Mouse (Mus musculus): ENCODE results near the gene Itgam. TPM values are rescaled to one million over a fixed set of nuclear protein-coding genes. Genes with fewer than 3 reads are reported as not detected.

Gene Itgam
- polyA plus RNA-seq, 1 experiment from 2014 or later = 0.74 TPM

DNA sequence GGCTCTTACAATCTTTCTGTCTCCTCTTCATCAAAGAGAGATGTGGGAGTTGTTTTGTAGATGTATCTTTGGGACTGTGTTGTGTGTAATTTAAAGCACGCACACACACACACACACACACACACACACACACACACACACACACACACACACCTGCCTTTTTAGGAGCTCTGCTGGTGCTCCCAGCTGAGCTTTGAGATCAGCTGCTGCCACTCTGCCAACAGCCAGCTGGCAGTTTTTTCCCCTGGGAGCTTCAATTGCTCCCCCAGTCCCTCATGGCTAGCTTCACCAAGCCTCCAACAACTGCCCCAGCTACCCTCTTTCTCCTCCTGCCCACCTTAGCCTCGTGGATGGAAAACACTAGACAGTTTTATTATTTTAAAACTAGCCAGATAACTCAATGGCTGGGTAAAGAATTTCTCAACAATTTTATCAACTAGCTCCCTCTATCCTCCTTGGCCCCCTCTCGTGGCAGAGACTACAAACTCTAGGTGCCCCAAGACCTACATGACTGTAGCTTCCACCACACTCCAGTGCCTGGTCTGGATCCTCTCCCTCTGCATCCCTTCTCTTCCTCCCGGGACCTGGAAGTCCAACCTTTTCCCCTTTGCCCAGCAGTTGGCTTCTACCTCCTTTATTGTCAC is 18.2 kb upstream of the Itgam start:
- no peak for TF ChIP-seq CTCF (IDR thresholded peaks at IDR 0.05; ENCODE audit: low read depth)
- no peaks in the 10 kb centered on the region for H3K36me3 ChIP-seq (ENCODE audit: insufficient read depth)

DNA sequence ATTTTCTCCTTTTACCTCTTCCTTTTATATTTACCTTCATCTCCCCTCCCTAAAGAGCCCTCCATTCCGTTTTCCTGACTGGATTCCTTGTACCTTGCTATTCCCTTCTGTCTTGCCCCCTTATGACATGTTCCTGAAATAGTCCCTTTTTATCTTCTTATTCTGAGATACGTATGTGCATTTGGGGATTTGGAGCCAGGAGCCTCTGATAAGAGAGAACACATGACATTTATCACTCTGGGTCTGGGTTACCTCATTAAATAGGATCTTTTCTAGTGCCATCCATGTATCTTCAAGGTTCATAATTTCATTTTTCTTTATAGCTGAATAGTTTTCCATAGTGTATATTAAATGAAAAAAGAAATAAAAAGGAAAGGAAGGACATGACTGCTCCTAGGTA is 16.8 kb upstream of the Itgam start:
- Histone ChIP-seq H3K27ac (ENCODE audit: low read depth) (no peak overlapping the region), H3K27me3 (ENCODE audit: insufficient read depth, low read length) (no peaks in the 10 kb centered on the region), H3K4me2 (no peak overlapping the region), H3K9ac (no peak overlapping the region), H3K9me3 (ENCODE audit: low read depth, low read length) (no peaks in the 10 kb centered on the region), H3K4me3 (ENCODE audit: low read depth, low read length) (no peak overlapping the region), H3K36me3 (ENCODE audit: insufficient read depth) (no peaks in the 10 kb centered on the region), H3K4me1 (ENCODE audit: insufficient read depth) (no peaks in the 10 kb centered on the region)
- WGBS = 49% methylated on average over 2 of the region's 2 CpGs
- ATAC-seq (ENCODE audit: insufficient read depth) = no peak
- no peak for DNase-seq
- no peak for TF ChIP-seq CTCF (IDR thresholded peaks at IDR 0.05; ENCODE audit: low read depth)

More for the DNA sequence above, 18.2 kb upstream of the Itgam start:
- Histone ChIP-seq H3K9ac (no peak overlapping the region), H3K4me1 (ENCODE audit: insufficient read depth) (no peaks in the 10 kb centered on the region), H3K9me3 (ENCODE audit: low read depth, low read length) (no peaks in the 10 kb centered on the region), H3K4me3 (ENCODE audit: low read depth, low read length) (no peak overlapping the region), H3K27ac (ENCODE audit: low read depth) (no peak overlapping the region), H3K27me3 (ENCODE audit: insufficient read depth, low read length) (no peaks in the 10 kb centered on the region), H3K4me2 (no peak overlapping the region)
- DNase-seq (no peak), ATAC-seq (ENCODE audit: insufficient read depth) (no peak)
- 67% methylated on average over 4 of the region's 4 CpGs for WGBS

DNA sequence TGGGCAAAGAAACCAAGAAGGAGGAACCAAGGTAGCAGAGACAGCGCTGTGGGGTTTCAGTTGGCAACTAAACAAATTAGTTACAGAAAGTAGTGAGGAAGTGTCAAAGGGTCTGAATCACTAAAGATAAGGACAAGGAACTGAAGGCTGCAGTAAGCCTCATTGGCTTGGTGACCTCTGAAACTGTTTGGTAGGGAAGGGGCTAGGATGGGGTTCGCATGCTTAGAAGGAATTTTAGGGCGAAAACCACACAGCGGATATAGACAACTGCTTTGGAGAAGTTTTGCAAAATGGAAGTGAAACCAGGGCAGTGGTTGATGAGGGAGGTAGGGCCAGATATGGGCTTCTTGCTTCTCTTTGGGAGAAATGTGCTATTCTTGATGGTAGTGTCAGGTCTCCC is 13.6 kb upstream of the Itgam start:
- no peak overlapping the region for H3K4me3 ChIP-seq (ENCODE audit: low read depth, low read length)
- no peak overlapping the region for H3K27ac ChIP-seq (ENCODE audit: low read depth)
- no peak for ATAC-seq (ENCODE audit: insufficient read depth)
- no peak for DNase-seq
- H3K36me3 ChIP-seq (ENCODE audit: insufficient read depth) = no peaks in the 10 kb centered on the region
- H3K4me1 ChIP-seq (ENCODE audit: insufficient read depth) = no peaks in the 10 kb centered on the region
- no peaks in the 10 kb centered on the region for H3K9me3 ChIP-seq (ENCODE audit: low read depth, low read length)
- H3K4me2 ChIP-seq = no peak overlapping the region
- 92% methylated on average over 4 of the region's 4 CpGs for WGBS
- no peak overlapping the region for H3K9ac ChIP-seq
- no peak for TF ChIP-seq CTCF (IDR thresholded peaks at IDR 0.05; ENCODE audit: low read depth)
- no peaks in the 10 kb centered on the region for H3K27me3 ChIP-seq (ENCODE audit: insufficient read depth, low read length)

- Histone ChIP-seq H3K9ac (no peak overlapping the region), H3K4me1 (ENCODE audit: insufficient read depth) (no peaks in the 10 kb centered on the region), H3K27me3 (ENCODE audit: insufficient read depth, low read length) (no peaks in the 10 kb centered on the region), H3K4me3 (ENCODE audit: low read depth, low read length) (no peak overlapping the region), H3K36me3 (ENCODE audit: insufficient read depth) (no peaks in the 10 kb centered on the region), H3K27ac (ENCODE audit: low read depth) (no peak overlapping the region), H3K4me2 (no peak overlapping the region), H3K9me3 (ENCODE audit: low read depth, low read length) (no peaks in the 10 kb centered on the region)
- DNase-seq = no peak
- no peak for TF ChIP-seq CTCF (IDR thresholded peaks at IDR 0.05; ENCODE audit: low read depth)
- WGBS = 76% methylated on average over 2 of the region's 2 CpGs
- no peak for ATAC-seq (ENCODE audit: insufficient read depth)
Observed at GRCm38 (mm10) chr7:128049254-128049653, 13.2 kb upstream of the Itgam start.

DNA sequence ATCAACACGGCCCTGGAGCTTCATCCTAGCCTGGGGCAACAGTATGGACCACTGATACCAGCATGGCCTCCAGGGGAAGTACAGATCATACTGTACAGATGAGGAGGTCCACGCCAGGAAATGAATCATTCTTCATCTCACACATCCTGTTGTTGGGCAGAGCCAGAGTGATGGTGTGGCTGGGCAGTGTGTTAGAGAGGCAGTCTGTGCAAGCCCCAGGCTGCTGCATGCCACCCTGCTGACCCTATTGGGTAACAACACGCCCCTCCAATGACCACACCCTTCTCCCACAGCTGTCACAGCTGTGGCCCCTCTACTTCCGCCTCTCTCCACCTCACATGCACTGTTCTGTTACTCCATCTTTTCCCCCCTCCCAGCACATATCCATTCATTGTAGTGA is 11.7 kb upstream of the Itgam start:
- DNase-seq (no peak), ATAC-seq (ENCODE audit: insufficient read depth) (no peak)
- Histone ChIP-seq H3K9ac (no peak overlapping the region), H3K4me1 (ENCODE audit: insufficient read depth) (no peaks in the 10 kb centered on the region), H3K9me3 (ENCODE audit: low read depth, low read length) (no peaks in the 10 kb centered on the region), H3K27ac (ENCODE audit: low read depth) (no peak overlapping the region), H3K27me3 (ENCODE audit: insufficient read depth, low read length) (no peaks in the 10 kb centered on the region), H3K4me2 (no peak overlapping the region), H3K36me3 (ENCODE audit: insufficient read depth) (no peaks in the 10 kb centered on the region), H3K4me3 (ENCODE audit: low read depth, low read length) (no peak overlapping the region)
- TF ChIP-seq CTCF (IDR thresholded peaks at IDR 0.05; ENCODE audit: low read depth) = no peak
- 52% methylated on average over 4 of the region's 4 CpGs for WGBS

GRCm38 (mm10) chr7:128053061-128053460 is 9.4 kb upstream of the Itgam start:
- Histone ChIP-seq H3K27me3 (ENCODE audit: insufficient read depth, low read length) (no peaks in the 10 kb centered on the region), H3K36me3 (ENCODE audit: insufficient read depth) (no peaks in the 10 kb centered on the region), H3K4me3 (ENCODE audit: low read depth, low read length) (no peak overlapping the region), H3K9me3 (ENCODE audit: low read depth, low read length) (no peaks in the 10 kb centered on the region), H3K9ac (no peak overlapping the region), H3K4me1 (ENCODE audit: insufficient read depth) (no peaks in the 10 kb centered on the region), H3K4me2 (no peak overlapping the region), H3K27ac (ENCODE audit: low read depth) (no peak overlapping the region)
- WGBS = 55% methylated on average over 5 of the region's 5 CpGs
- no peak for TF ChIP-seq CTCF (IDR thresholded peaks at IDR 0.05; ENCODE audit: low read depth)
- no peak for DNase-seq
- no peak for ATAC-seq (ENCODE audit: insufficient read depth)

DNA sequence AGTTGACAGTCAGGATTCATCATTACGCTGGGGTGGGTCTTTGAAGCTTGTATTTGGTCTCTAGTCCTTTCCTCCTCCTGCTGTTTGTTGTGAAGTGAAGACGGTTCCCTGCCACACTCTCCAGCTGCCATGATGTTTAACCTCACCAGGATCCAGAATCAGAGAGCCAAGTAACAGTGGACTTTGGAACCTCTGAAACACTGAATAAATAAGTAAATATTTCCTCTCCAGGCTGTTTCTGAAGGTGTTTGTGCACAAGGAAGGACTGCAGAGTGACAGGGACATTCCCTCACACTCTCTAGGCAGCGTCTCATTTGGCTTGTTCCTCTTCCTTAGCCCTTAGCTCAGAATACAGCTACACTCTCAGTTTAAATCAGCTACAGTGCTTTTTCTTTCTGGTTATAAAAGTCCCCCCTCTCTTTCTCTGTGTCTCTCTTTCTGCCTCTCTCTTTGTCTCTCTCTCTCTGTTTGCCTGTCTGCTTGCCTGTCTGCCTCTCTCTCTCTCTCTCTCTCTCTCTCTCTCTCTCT is 5.5 kb upstream of the Itgam start:
- 28% methylated on average over 3 of the region's 3 CpGs for WGBS
- no peak overlapping the region for H3K4me3 ChIP-seq (ENCODE audit: low read depth, low read length)
- ATAC-seq (ENCODE audit: insufficient read depth) = no peak
- H3K9ac ChIP-seq = no peak overlapping the region
- DNase-seq = no peak
- no peak for TF ChIP-seq CTCF (IDR thresholded peaks at IDR 0.05; ENCODE audit: low read depth)
- H3K9me3 ChIP-seq (ENCODE audit: low read depth, low read length) = no peaks in the 10 kb centered on the region
- H3K4me1 ChIP-seq (ENCODE audit: insufficient read depth) = no peaks in the 10 kb centered on the region
- no peak overlapping the region for H3K4me2 ChIP-seq
- no peak overlapping the region for H3K27ac ChIP-seq (ENCODE audit: low read depth)
- no peaks in the 10 kb centered on the region for H3K27me3 ChIP-seq (ENCODE audit: insufficient read depth, low read length)
- no peaks in the 10 kb centered on the region for H3K36me3 ChIP-seq (ENCODE audit: insufficient read depth)

Measured in lung, embryonic 14.5 days (tissue).